Mouse (Mus musculus) olfactory bulb, adult 2 months (tissue): ENCODE data around the gene Ntn5. TPM values are rescaled to one million over a fixed set of nuclear protein-coding genes. Genes with fewer than 3 reads are reported as not detected.
A peak's percentile ranks its signal among the peaks of the same experiment; 100 is the strongest.

Source experiments
- H3K27ac ChIP-seq: fragments of 200-500 bp; 2 replicates; pipeline ENCODE4 v1.5.1; 2012; ENCODE audit warnings: low read depth, low read length; ENCODE audit not compliant: insufficient read depth
- H3K4me1 ChIP-seq: fragments of 200-500 bp; 2 replicates; pipeline ENCODE4 v1.6.1; 2012; ENCODE audit warnings: low read length; ENCODE audit not compliant: control insufficient read depth, insufficient read depth
- H3K4me3 ChIP-seq: fragments of 200-500 bp; 2 replicates; pipeline ENCODE4 v1.5.1; 2012; ENCODE audit warnings: mild to moderate bottlenecking, low read depth, low read length, moderate library complexity; ENCODE audit not compliant: insufficient read depth
- CTCF ChIP-seq: fragments of 200-500 bp; IDR thresholded peaks from 2 replicates; pipeline ENCODE4 v1.5.1; 2012; ENCODE audit warnings: low read depth, mild to moderate bottlenecking, low read length, moderate library complexity; ENCODE audit not compliant: insufficient read depth
- POLR2A ChIP-seq: fragments of 200-500 bp; IDR thresholded peaks from 2 replicates; pipeline ENCODE4 v1.6.1; 2012; ENCODE audit warnings: mild to moderate bottlenecking, low read depth, low read length, moderate library complexity; ENCODE audit not compliant: insufficient read depth
- WGBS: fragments of 180-500 bp; shearing (Covaris S2); methylation state at CpG from one replicate; pipeline ENCODE4 v1.1.7; 2018; 5-methylcytosine and 5-hydroxymethylcytosine counted together
- polyA plus RNA-seq: library from polyadenylated mRNA; stranded (reverse); fragments of >200 nt; gene quantifications from 2 replicates; pipeline ENCODE4 v1.2.4, GENCODE M21; 2012; ENCODE audit warnings: low replicate concordance; ENCODE audit not compliant: missing spikeins, insufficient read depth, insufficient read length

Ntn5 gene
- polyA plus RNA-seq, 1 experiment = not detected

DNA sequence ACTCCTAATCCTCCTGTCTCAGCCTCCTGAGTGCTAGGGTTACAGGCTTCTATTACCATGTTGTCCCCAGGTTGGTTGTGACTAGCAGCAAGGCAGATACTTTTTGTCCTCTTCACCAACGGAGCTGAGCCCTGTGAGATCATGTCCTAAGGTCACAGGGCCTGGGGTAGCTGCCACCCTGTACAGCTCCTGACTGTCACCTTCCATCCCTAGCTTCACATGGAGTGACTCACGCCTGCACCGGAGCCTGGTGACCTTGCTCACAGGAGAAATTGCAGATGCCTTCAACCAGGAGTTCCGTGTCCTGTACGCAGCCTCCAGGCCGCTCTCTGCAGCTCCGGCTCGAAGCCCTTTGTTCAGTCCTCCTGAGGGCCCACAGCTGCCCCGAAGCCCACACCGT is 42.6 kb downstream of the Ntn5 start:
- TF ChIP-seq POLR2A = no peak
- TF ChIP-seq CTCF = no peak
- no peaks in the 10 kb centered on the region for H3K4me1 ChIP-seq
- 91% methylated on average over 10 of the region's 10 CpGs for WGBS
- H3K4me3 ChIP-seq = no peak overlapping the region
- H3K27ac ChIP-seq = no peak overlapping the region

DNA sequence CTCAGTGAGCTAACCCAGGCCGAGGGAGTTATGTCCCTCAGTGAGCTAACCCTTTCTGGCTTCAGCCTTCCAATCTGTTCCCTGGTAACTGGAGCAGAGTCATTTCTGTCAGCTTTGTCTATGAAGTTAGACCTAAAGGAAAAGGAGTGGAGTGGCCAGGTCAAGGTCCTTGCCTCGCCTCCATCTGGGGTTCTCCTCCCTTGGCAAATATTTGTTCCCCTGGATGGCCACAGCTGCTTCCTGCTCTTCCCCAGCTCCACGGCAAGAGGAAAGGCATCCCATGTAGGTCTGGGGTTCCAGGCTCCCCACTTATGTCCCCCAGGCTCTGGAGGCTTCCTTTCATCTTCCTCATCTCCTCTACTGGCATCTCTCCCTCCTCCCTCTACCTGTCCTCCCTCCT is 43.8 kb downstream of the Ntn5 start:
- TF ChIP-seq POLR2A (no peak), CTCF (no peak)
- no peaks in the 10 kb centered on the region for H3K4me1 ChIP-seq
- H3K4me3 ChIP-seq = no peak overlapping the region
- no peak overlapping the region for H3K27ac ChIP-seq
- WGBS = 81% methylated on average over 3 of the region's 3 CpGs

DNA sequence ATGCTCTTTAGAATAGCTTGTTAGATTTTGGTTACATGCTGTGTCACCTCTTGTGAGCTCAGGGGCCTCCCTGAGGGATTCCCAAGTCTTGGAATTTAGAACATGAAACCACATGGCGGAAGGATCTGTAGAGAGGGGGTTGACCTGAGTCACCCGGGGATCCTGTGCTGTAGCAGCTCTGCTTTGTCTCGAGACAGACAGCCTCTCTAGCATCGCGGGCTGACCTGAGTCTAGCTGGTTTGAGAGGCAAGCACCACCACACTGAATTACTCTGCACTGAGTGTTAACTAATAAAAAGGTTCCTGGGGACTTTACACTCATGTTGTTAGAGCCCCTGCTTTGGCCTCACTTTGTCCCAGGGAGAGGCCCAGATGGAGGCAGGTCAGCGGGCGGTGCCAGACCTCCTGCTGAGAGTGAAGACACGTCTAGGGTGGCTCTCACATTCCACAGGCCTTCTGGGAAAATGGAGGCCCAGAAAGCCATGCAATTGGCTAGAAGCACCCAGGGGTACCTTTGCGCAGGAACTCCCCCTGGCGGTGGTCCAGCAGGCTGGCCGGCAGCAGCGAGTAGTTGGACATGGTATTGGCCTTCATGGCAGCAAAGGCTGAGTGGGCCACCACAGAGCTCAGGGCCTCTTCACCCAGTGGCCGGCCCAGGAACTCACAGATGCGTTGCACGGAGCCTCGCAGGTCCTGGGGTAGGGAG is 47.1 kb downstream of the Ntn5 start:
- Histone ChIP-seq H3K4me3 (no peak overlapping the region), H3K27ac (no peak overlapping the region), H3K4me1 (no peaks in the 10 kb centered on the region)
- TF ChIP-seq POLR2A (no peak), CTCF (peak; percentile 16; the same call in 1 of the 2 replicates)
- WGBS = 37% methylated on average over 16 of the region's 16 CpGs

DNA sequence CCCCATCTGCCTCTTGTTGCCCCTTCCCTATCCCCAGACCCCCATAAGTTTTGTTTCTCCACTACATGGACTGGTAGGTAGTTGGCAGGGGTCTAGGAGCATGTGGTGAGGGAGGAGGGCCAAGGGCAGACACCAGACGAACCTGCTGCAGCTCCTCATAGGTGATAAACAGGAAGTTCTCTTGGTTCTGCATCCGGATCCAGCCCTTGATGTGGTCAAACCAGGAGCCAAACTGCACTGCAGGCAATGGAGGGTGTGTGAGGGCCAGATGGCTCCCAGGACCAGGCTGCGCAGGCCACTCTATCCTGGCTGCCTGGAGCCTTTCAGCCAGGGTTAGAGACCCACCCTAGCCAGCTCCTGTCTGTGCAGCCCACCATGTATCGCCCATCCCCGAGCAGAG is 49.7 kb downstream of the Ntn5 start:
- 89% methylated on average over 5 of the region's 5 CpGs for WGBS
- H3K27ac ChIP-seq = no peak overlapping the region
- no peaks in the 10 kb centered on the region for H3K4me1 ChIP-seq
- no peak for TF ChIP-seq POLR2A
- no peak for TF ChIP-seq CTCF
- no peak overlapping the region for H3K4me3 ChIP-seq

DNA sequence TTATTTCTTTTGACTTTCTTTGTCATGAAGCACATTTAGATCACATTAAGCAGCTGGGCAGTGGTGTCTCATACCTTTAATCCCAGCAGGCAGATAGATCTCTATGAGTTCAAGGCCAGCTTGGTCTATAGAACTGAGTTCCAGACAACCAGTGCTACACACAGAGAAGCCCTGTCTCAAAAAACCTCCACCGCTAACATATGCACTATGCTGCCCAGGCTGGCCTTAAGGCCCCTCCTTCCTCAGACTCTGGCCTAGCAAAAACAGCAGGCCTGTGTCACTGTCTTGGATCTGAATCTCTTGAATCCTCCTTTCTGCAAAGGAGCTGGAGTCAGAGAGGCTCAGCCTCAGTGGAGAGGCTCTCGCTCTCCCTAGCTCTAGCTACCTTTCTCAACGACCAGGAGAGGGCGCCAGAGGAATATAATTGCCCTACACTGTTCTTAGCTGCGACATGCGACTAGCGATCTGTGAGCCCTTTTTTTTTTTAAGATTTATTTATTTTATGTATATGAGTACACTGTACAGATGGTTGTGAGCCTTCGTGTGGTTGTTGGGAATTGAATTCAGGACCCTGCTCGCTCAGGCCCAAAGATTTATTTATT is 55.4 kb downstream of the Ntn5 start:
- Histone ChIP-seq H3K27ac (no peak overlapping the region), H3K4me3 (no peak overlapping the region), H3K4me1 (peaks cover 15% of the 10 kb centered on the region)
- TF ChIP-seq CTCF (peak; percentile 22; the same call in 1 of the 2 replicates), POLR2A (no peak)
- 9% methylated on average over 9 of the region's 9 CpGs for WGBS

DNA sequence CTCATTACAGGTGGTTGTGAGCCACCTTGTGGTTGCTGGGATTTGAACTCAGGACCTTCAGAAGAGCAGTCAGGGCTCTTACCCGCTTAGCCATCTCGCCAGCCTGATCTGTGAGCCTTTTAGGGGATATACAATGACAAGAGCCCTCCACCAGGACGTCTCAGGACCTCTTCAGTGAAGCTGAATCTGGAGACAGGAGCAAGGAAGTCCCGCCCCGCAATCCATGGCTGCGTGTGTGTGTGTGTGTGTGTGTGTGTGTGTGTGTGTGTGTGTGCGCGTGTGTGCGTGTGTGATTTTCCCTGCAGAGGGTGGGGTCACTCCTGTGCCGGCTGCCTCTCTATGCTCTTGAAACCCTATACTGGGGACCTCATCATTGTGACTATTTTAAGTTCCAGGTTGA is 56.0 kb downstream of the Ntn5 start:
- WGBS = 64% methylated on average over 10 of the region's 10 CpGs
- TF ChIP-seq CTCF (no peak), POLR2A (no peak)
- Histone ChIP-seq H3K4me1 (peaks cover 15% of the 10 kb centered on the region), H3K27ac (no peak overlapping the region), H3K4me3 (no peak overlapping the region)

DNA sequence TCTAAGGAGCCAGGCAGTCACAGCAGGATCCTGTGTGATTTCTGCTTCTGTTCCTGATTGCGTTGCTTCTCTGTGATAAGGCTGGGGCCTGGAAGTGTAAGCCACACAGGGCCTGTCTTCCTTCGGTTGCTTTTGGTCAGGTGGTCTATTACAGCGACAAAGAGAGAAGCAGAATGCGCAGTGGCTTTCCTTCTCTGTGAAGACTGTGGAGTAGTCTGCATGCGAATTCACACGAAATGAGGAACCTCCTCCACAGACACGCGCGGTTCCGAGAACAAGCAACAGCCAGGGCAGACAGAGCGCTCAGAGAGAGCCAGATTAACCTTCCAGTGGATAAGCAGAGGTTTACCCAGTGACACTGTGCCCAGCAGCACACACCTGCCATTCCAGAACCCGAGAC is 57.5 kb downstream of the Ntn5 start:
- peak overlapping the region; percentile 14; the same call in 1 of the 2 replicates for H3K27ac ChIP-seq
- H3K4me1 ChIP-seq = peaks cover 15% of the 10 kb centered on the region
- 70% methylated on average over 12 of the region's 12 CpGs for WGBS
- TF ChIP-seq POLR2A (no peak), CTCF (no peak)
- H3K4me3 ChIP-seq = peak overlapping the region; percentile 41

DNA sequence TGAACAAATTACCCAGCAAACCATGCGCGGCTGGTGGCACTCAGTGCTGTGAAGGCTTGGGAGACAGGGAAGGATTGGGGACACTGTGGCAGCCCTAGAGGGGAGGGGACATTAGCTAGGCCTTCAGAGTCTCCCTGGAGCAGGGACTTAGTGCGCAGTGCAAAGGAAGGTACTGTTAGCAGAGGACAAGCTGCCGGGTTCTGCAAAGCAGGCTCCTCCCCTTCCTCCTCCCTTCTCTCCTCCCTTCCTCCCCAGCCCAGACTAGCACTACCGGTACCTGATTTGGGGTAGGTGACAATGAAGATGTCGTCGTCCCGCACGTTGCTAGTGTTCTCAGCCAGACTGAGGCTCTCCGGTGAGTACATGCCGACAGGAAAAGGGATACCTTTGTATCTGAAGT is 58.0 kb downstream of the Ntn5 start:
- Histone ChIP-seq H3K4me3 (peak overlapping the region; percentile 41), H3K27ac (peak overlapping the region; percentile 66), H3K4me1 (peaks cover 15% of the 10 kb centered on the region)
- 41% methylated on average over 11 of the region's 11 CpGs for WGBS
- no peak for TF ChIP-seq CTCF

DNA sequence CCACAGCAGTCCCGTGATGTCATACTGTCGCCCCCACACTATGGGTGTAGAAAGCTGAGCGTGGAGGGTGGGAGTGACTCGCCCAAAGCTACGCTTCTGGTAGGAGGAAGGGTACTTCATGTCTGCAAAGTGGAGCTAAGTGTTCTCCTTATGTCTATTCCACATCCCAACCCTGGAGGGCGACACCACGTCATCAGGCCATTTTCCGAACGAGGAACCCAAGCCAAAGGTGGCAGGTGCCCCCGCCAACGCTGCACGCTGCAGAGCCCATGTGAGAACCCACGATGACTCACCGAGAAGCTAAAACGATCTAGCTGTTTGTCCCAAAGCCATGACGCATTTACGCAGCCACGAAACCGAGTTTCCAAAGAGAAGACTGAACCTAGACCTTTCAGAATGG is 58.5 kb downstream of the Ntn5 start:
- TF ChIP-seq POLR2A = no peak
- no peak for TF ChIP-seq CTCF
- H3K4me1 ChIP-seq = peaks cover 15% of the 10 kb centered on the region
- H3K4me3 ChIP-seq = peak overlapping the region; percentile 41
- 9% methylated on average over 19 of the region's 19 CpGs for WGBS
- peak overlapping the region; percentile 66 for H3K27ac ChIP-seq

Other genes starting within 250 kb of the Ntn5 start
- not detected in 2 replicates for gene Gys1, start 249.2 kb upstream of the Ntn5 start, polyA plus RNA-seq
- gene Ruvbl2, start 245.9 kb upstream of the Ntn5 start, polyA plus RNA-seq = not detected in 2 replicates
- gene Ftl1, start 224.1 kb upstream of the Ntn5 start, polyA plus RNA-seq = 553 and 835 TPM in 2 replicates
- not detected in 2 replicates for gene Bax, start 217.1 kb upstream of the Ntn5 start, polyA plus RNA-seq
- not detected in 2 replicates for gene Tulp2, start 202.1 kb upstream of the Ntn5 start, polyA plus RNA-seq
- gene Gm45808, start 197.2 kb upstream of the Ntn5 start, polyA plus RNA-seq = not detected in 2 replicates
- gene Dhdh, start 195.2 kb upstream of the Ntn5 start, polyA plus RNA-seq = not detected in 2 replicates
- gene Nucb1, start 173.6 kb upstream of the Ntn5 start, polyA plus RNA-seq = not detected in 2 replicates
- not detected in 2 replicates for gene Ppp1r15a, start 157.8 kb upstream of the Ntn5 start, polyA plus RNA-seq
- gene Plekha4, start 157.7 kb upstream of the Ntn5 start, polyA plus RNA-seq = not detected in 2 replicates
- gene Hsd17b14, start 129.1 kb upstream of the Ntn5 start, polyA plus RNA-seq = not detected in 2 replicates
- not detected in 2 replicates for gene Bcat2, start 113.9 kb upstream of the Ntn5 start, polyA plus RNA-seq
- not detected in 2 replicates for gene Fgf21, start 68.5 kb upstream of the Ntn5 start, polyA plus RNA-seq
- not detected in 2 replicates for gene Fut1, start 66.7 kb upstream of the Ntn5 start, polyA plus RNA-seq
- gene Izumo1, start 62.2 kb upstream of the Ntn5 start, polyA plus RNA-seq = not detected in 2 replicates
- not detected in 2 replicates for gene Rasip1, start 56.5 kb upstream of the Ntn5 start, polyA plus RNA-seq
- gene Mamstr, start 44.0 kb upstream of the Ntn5 start, polyA plus RNA-seq = not detected in 2 replicates
- gene Fut2, start 17.6 kb upstream of the Ntn5 start, polyA plus RNA-seq = not detected in 2 replicates
- gene Sec1, start 10.4 kb downstream of the Ntn5 start, polyA plus RNA-seq = not detected in 2 replicates
- not detected in 2 replicates for gene Car11, start 15.8 kb downstream of the Ntn5 start, polyA plus RNA-seq
- gene Dbp, start 21.1 kb downstream of the Ntn5 start, polyA plus RNA-seq = 386 TPM in 1 of 2 replicates, not detected in the other
- gene Rpl18, start 31.4 kb downstream of the Ntn5 start, polyA plus RNA-seq = not detected in 2 replicates
- not detected in 2 replicates for gene Sphk2, start 34.0 kb downstream of the Ntn5 start, polyA plus RNA-seq
- gene Fam83e, start 37.2 kb downstream of the Ntn5 start, polyA plus RNA-seq = not detected in 2 replicates
- not detected in 2 replicates for gene Spaca4, start 41.8 kb downstream of the Ntn5 start, polyA plus RNA-seq
- not detected in 2 replicates for gene Lmtk3, start 99.7 kb downstream of the Ntn5 start, polyA plus RNA-seq
- gene Sult2b1, start 100.6 kb downstream of the Ntn5 start, polyA plus RNA-seq = not detected in 2 replicates
- gene Cyth2, start 130.6 kb downstream of the Ntn5 start, polyA plus RNA-seq = not detected in 2 replicates
- gene Kcnj14, start 140.8 kb downstream of the Ntn5 start, polyA plus RNA-seq = not detected in 2 replicates
- not detected in 2 replicates for gene Grwd1, start 146.9 kb downstream of the Ntn5 start, polyA plus RNA-seq
- gene Kdelr1, start 188.8 kb downstream of the Ntn5 start, polyA plus RNA-seq = not detected in 2 replicates
- not detected in 2 replicates for gene Grin2d, start 194.4 kb downstream of the Ntn5 start, polyA plus RNA-seq
- gene Syngr4, start 212.7 kb downstream of the Ntn5 start, polyA plus RNA-seq = not detected in 2 replicates
- gene Tmem143, start 212.9 kb downstream of the Ntn5 start, polyA plus RNA-seq = not detected in 2 replicates
- not detected in 2 replicates for gene Emp3, start 237.4 kb downstream of the Ntn5 start, polyA plus RNA-seq
- gene Ccdc114, start 240.1 kb downstream of the Ntn5 start, polyA plus RNA-seq = not detected in 2 replicates